Mouse (Mus musculus) forebrain, embryonic 15.5 days (tissue): ENCODE data around the gene Lrrc2. TPM values are rescaled to one million over a fixed set of nuclear protein-coding genes. Genes with fewer than 3 reads are reported as not detected.

ENCODE experiments used
- ATAC-seq: fragments of 200-750 bp; cut with Nextera tagmentation; replicated peaks from 2 replicates; pipeline ENCODE4 v1.8.0; 2017; ENCODE audit warnings: mild to moderate bottlenecking, moderate TSS enrichment, moderate library complexity
- H3K27ac ChIP-seq: fragments of 300-500 bp; sonication (generic); replicated peaks from 2 replicates; pipeline ENCODE4 v1.5.1; 2015; ENCODE audit warnings: mild to moderate bottlenecking, inconsistent platforms
- H3K27me3 ChIP-seq: fragments of 300-500 bp; sonication (generic); 2 replicates; pipeline ENCODE4 v1.6.1; 2015; ENCODE audit warnings: inconsistent platforms
- H3K36me3 ChIP-seq: fragments of 300-500 bp; sonication (generic); 2 replicates; pipeline ENCODE4 v1.6.1; 2015; ENCODE audit warnings: mild to moderate bottlenecking, inconsistent platforms
- H3K4me1 ChIP-seq: fragments of 300-500 bp; sonication (generic); 2 replicates; pipeline ENCODE4 v1.6.1; 2015; ENCODE audit warnings: inconsistent platforms
- H3K4me2 ChIP-seq: fragments of 300-500 bp; sonication (generic); replicated peaks from 2 replicates; pipeline ENCODE4 v1.6.1; 2015; ENCODE audit warnings: mild to moderate bottlenecking, inconsistent platforms
- H3K4me3 ChIP-seq: fragments of 300-500 bp; sonication (generic); 2 replicates; pipeline ENCODE4 v1.5.1; 2015; ENCODE audit warnings: mild to moderate bottlenecking, inconsistent platforms
- H3K9ac ChIP-seq: fragments of 300-500 bp; sonication (generic); replicated peaks from 2 replicates; pipeline ENCODE4 v1.6.1; 2015; ENCODE audit warnings: mild to moderate bottlenecking, inconsistent platforms
- H3K9me3 ChIP-seq: fragments of 300-500 bp; sonication (generic); 2 replicates; pipeline ENCODE4 v1.6.1; 2016; ENCODE audit warnings: inconsistent platforms
- WGBS: fragments of 180-500 bp; shearing (Covaris S2); methylation state at CpG from one replicate; pipeline ENCODE4 v1.1.7; 2015; ENCODE audit warnings: mixed read lengths; 5-methylcytosine and 5-hydroxymethylcytosine counted together
- polyA plus RNA-seq: library from polyadenylated mRNA; unstranded; fragments of >200 nt; fragmentation: Nextera tagmentation; extraction: Ambion mirVana; gene quantifications from 2 replicates; pipeline ENCODE4 v1.2.1, GENCODE M21; 2015

Lrrc2 gene
- polyA plus RNA-seq, 1 experiment from 2014 or later = 0.36 TPM

DNA sequence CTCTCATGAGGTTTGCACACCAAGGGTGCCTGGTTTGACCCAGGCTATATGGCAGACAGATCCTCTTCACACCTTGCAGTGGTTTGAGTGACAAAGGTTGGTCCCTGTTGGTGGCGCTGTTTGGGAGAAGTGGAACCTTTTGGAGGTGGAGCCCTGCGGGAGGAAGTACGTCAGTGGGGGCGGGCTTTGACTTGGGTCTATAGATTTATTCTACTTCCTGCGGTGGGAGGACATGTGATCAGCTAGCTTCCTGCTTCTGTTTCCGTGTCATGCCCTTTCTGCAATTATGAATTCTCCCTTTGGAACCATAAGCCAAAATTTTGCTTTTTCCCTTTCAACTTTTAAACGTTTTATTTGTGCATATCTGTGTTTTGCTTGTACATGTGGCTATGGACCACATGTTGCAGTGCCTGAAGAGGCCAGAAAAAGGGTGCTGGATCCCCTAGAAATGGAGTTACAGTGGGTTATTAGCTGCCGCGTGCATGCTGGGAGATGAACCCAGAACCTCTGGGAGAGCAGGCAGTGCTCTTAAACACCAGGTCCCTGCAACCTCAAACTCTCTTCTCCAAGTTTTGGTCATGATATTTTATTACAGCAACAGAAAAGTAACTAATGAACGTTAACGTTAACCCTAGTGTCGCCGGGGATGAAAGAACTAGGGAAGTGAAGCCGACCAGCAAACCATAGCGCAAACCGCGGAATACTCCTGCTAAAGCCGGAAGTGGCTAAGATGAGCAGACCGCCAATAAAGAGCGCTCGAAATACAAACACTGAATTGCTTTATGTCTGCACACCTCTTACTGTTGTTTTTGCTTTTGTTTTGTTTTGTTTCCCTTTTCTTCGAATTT, 13.9 kb downstream of the Lrrc2 start:
- no peak for ATAC-seq

DNA sequence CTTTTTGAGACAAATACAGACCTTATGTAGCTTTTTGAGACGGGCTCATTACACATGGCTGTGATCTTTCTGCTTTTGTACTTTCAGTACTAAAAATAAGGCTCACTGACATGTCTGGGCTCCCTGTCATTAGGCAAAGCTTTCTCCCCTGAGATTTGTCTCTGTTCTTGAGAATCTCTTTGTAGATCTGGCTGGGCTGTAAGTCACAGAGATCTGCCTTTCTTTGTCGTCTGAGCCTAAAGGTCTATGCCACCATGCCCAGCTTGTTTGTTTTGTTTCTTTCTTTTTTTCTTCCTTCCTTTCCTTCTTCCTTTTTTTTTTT, 14.5 kb downstream of the Lrrc2 start:
- H3K4me2 ChIP-seq = no peak overlapping the region
- H3K9ac ChIP-seq = no peak overlapping the region
- H3K9me3 ChIP-seq = no peaks in the 10 kb centered on the region
- H3K27ac ChIP-seq = no peak overlapping the region
- no peaks in the 10 kb centered on the region for H3K36me3 ChIP-seq
- H3K27me3 ChIP-seq = no peaks in the 10 kb centered on the region
- ATAC-seq = no peak
- 78% methylated on average over 2 of the region's 2 CpGs for WGBS
- no peak overlapping the region for H3K4me3 ChIP-seq
- H3K4me1 ChIP-seq = no peaks in the 10 kb centered on the region

More for the DNA sequence above, 13.9 kb downstream of the Lrrc2 start:
- Histone ChIP-seq H3K4me2 (no peak overlapping the region), H3K36me3 (no peaks in the 10 kb centered on the region), H3K27ac (no peak overlapping the region), H3K9ac (no peak overlapping the region), H3K27me3 (no peaks in the 10 kb centered on the region), H3K4me1 (no peaks in the 10 kb centered on the region), H3K4me3 (no peak overlapping the region), H3K9me3 (no peaks in the 10 kb centered on the region)
- WGBS = 92% methylated on average over 22 of the region's 22 CpGs

DNA sequence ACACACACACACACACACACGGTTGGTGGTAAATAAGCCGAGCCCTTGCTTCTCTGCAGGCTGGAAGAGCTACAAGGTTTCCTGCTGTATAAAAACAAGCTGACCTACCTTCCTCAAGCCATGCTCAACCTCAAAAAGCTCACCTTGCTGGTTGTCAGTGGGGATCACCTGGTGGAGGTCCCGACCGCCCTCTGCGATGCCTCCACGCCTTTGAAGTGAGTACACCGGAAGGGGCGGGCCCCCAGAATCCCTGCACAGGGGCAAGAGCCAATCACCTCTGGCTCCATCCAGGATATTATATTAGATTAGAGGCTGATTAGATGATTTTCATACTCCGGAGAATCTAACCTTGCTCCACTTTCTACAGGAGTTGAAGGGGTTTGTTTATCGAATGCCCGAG, 28.1 kb downstream of the Lrrc2 start:
- no peak overlapping the region for H3K9ac ChIP-seq
- no peak overlapping the region for H3K4me2 ChIP-seq
- H3K36me3 ChIP-seq = no peaks in the 10 kb centered on the region
- H3K4me3 ChIP-seq = no peak overlapping the region
- H3K9me3 ChIP-seq = no peaks in the 10 kb centered on the region
- WGBS = 94% methylated on average over 11 of the region's 11 CpGs
- no peaks in the 10 kb centered on the region for H3K4me1 ChIP-seq
- no peaks in the 10 kb centered on the region for H3K27me3 ChIP-seq
- no peak for ATAC-seq
- no peak overlapping the region for H3K27ac ChIP-seq

- H3K4me2 ChIP-seq = no peak overlapping the region
- no peak overlapping the region for H3K27ac ChIP-seq
- no peaks in the 10 kb centered on the region for H3K4me1 ChIP-seq
- no peaks in the 10 kb centered on the region for H3K9me3 ChIP-seq
- H3K36me3 ChIP-seq = no peaks in the 10 kb centered on the region
- H3K27me3 ChIP-seq = no peaks in the 10 kb centered on the region
- no peak overlapping the region for H3K9ac ChIP-seq
- ATAC-seq = no peak
- no peak overlapping the region for H3K4me3 ChIP-seq
- whole genome bisulfite sequencing = 63% methylated on average over 4 of the region's 4 CpGs
Measured at GRCm38 (mm10) chr9:110982351-110982750, 31.0 kb downstream of the Lrrc2 start.

DNA sequence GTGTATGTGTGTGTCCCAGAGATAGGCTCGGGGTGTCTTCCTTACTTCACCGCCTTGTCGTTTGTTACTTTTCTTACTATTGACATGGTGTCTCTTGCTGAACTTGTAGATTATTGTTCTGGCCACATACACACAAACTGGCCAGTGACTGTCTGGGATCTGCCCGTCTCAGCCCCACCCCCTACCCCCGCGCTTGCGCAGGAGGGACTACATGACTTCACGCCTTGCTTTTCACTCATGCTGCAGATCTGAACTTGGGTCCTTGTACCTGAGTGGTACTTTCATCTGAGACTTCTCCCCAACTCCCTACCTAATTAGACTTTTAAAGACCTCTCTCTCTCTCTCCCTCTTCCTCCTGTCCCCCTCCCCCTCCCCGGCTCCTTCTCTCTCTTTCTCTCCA, 32.8 kb downstream of the Lrrc2 start:
- Histone ChIP-seq H3K36me3 (no peaks in the 10 kb centered on the region), H3K4me3 (no peak overlapping the region), H3K9me3 (no peaks in the 10 kb centered on the region), H3K27ac (no peak overlapping the region), H3K4me2 (no peak overlapping the region), H3K27me3 (no peaks in the 10 kb centered on the region), H3K9ac (no peak overlapping the region), H3K4me1 (no peaks in the 10 kb centered on the region)
- no peak for ATAC-seq
- WGBS = 93% methylated on average over 9 of the region's 9 CpGs

GRCm38 (mm10) chr9:110985541-110985940, 34.2 kb downstream of the Lrrc2 start:
- Histone ChIP-seq H3K9ac (no peak overlapping the region), H3K4me1 (no peaks in the 10 kb centered on the region), H3K27ac (no peak overlapping the region), H3K9me3 (no peaks in the 10 kb centered on the region), H3K27me3 (no peaks in the 10 kb centered on the region), H3K36me3 (no peaks in the 10 kb centered on the region), H3K4me2 (no peak overlapping the region), H3K4me3 (no peak overlapping the region)
- no peak for ATAC-seq
- 93% methylated on average over 5 of the region's 5 CpGs for whole genome bisulfite sequencing

DNA sequence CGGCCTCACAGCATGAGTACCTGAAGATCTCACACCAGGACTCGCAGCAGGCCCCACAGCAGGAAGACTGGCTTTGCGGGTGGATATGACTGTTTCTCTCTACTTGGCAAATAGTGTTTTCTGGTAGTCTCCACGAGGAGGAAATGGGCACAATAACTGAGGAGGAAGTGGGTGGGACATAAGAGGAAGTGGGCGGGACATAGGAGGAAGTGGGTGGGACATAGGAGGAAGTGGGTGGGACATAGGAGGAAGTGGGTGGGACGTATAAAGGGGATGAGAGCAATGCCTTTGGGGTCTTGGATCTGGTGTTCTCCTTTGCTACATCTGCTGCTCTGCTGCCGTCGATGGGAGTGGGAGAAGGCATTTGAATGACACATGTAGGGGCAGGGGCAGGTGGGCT, 34.6 kb downstream of the Lrrc2 start:
- Histone ChIP-seq H3K27me3 (no peaks in the 10 kb centered on the region), H3K4me3 (no peak overlapping the region), H3K9me3 (no peaks in the 10 kb centered on the region), H3K36me3 (no peaks in the 10 kb centered on the region), H3K27ac (no peak overlapping the region), H3K4me1 (no peaks in the 10 kb centered on the region), H3K9ac (no peak overlapping the region), H3K4me2 (no peak overlapping the region)
- 90% methylated on average over 8 of the region's 8 CpGs for WGBS
- ATAC-seq = no peak

GRCm38 (mm10) chr9:110987331-110987730, 36.0 kb downstream of the Lrrc2 start:
- Histone ChIP-seq H3K36me3 (no peaks in the 10 kb centered on the region), H3K4me2 (no peak overlapping the region), H3K27ac (no peak overlapping the region), H3K4me3 (no peak overlapping the region), H3K4me1 (no peaks in the 10 kb centered on the region), H3K9ac (no peak overlapping the region), H3K27me3 (no peaks in the 10 kb centered on the region), H3K9me3 (no peaks in the 10 kb centered on the region)
- no peak for ATAC-seq
- 80% methylated on average over 4 of the region's 4 CpGs for WGBS

DNA sequence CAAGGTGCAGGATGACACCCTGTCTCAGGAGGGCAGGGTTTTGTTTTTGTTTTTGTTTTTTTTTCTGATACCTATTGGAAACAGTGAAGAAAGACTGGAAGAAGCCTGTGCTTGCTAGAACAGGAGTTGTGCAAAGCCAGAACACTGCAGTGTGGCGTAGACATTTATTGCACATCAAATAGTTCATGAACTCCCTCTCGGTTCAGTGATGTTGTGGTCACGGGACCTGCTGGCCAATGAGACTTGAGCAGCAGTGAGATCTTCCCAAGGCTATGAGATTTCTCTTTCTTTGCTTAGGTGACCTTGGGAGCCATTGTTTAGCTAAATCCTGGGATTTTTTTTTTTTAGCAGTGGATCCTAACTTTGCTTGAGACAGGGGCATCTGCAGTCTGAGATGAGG, 36.7 kb downstream of the Lrrc2 start:
- Histone ChIP-seq H3K4me1 (no peaks in the 10 kb centered on the region), H3K9me3 (no peaks in the 10 kb centered on the region), H3K9ac (no peak overlapping the region), H3K27ac (no peak overlapping the region), H3K27me3 (no peaks in the 10 kb centered on the region), H3K4me2 (no peak overlapping the region), H3K36me3 (no peaks in the 10 kb centered on the region), H3K4me3 (no peak overlapping the region)
- no peak for ATAC-seq
- WGBS = 83% methylated on average over 3 of the region's 3 CpGs

DNA sequence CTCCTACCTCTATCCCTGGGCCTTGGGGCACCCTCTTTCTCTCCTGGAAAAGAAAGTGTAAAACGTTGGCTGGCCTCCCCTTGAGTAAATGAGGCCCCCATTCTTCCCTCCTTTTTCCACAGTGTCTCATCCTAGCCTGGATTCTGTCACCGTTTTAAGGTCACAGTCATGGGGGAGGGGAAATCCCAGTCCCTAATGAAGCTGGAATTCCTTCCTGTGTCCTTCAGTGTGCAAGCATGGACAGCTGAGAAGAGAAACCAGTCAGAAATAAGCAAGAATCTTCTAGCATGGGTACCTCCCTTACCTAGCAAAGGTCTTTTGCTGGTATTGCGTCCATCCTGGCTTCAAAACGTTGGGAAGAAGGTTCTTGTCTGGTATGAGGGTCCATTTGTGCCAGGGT, 37.8 kb downstream of the Lrrc2 start:
- Histone ChIP-seq H3K9ac (no peak overlapping the region), H3K27ac (no peak overlapping the region), H3K27me3 (no peaks in the 10 kb centered on the region), H3K4me2 (no peak overlapping the region), H3K9me3 (no peaks in the 10 kb centered on the region), H3K36me3 (no peaks in the 10 kb centered on the region), H3K4me1 (no peaks in the 10 kb centered on the region), H3K4me3 (no peak overlapping the region)
- no peak for ATAC-seq
- 61% methylated on average over 4 of the region's 4 CpGs for WGBS

- no peak overlapping the region for H3K27ac ChIP-seq
- no peak for ATAC-seq
- H3K27me3 ChIP-seq = no peaks in the 10 kb centered on the region
- H3K4me1 ChIP-seq = no peaks in the 10 kb centered on the region
- 96% methylated on average over 2 of the region's 2 CpGs for WGBS
- H3K9ac ChIP-seq = no peak overlapping the region
- H3K4me3 ChIP-seq = no peak overlapping the region
- H3K9me3 ChIP-seq = no peaks in the 10 kb centered on the region
- H3K4me2 ChIP-seq = no peak overlapping the region
- no peaks in the 10 kb centered on the region for H3K36me3 ChIP-seq
Measured at GRCm38 (mm10) chr9:110989543-110989942, 38.2 kb downstream of the Lrrc2 start.

- no peak within 1 kb of the TSS for H3K27ac ChIP-seq
- H3K4me3 ChIP-seq = no peak within 1 kb of the TSS
- no peaks in the 10 kb centered on the region for H3K9me3 ChIP-seq
- no peak for ATAC-seq
- 71% methylated on average over 6 of the region's 6 CpGs for WGBS
- H3K9ac ChIP-seq = no peak within 1 kb of the TSS
- no peak within 1 kb of the TSS for H3K4me2 ChIP-seq
- H3K27me3 ChIP-seq = no peaks in the 10 kb centered on the region
- no peaks in the 10 kb centered on the region for H3K36me3 ChIP-seq
- no peaks in the 10 kb centered on the region for H3K4me1 ChIP-seq
Measured at GRCm38 (mm10) chr9:110990204-110990603, 38.9 kb downstream of the Lrrc2 start, which contains the start of gene Rtp3. TSS of gene Rtp3 (minus strand) at chr9:110990583.

GRCm38 (mm10) chr9:110993281-110993709, 42.0 kb downstream of the Lrrc2 start:
- H3K9ac ChIP-seq = no peak overlapping the region
- WGBS = 53% methylated on average over 3 of the region's 3 CpGs
- H3K4me3 ChIP-seq = no peak overlapping the region
- ATAC-seq = no peak
- no peaks in the 10 kb centered on the region for H3K36me3 ChIP-seq
- no peaks in the 10 kb centered on the region for H3K9me3 ChIP-seq
- no peak overlapping the region for H3K27ac ChIP-seq
- no peak overlapping the region for H3K4me2 ChIP-seq
- no peaks in the 10 kb centered on the region for H3K27me3 ChIP-seq
- no peaks in the 10 kb centered on the region for H3K4me1 ChIP-seq
